Mouse (Mus musculus) thymus, adult 2 months (tissue): ENCODE results near the gene E130308A19Rik. TPM values are rescaled to one million over a fixed set of nuclear protein-coding genes. Genes with fewer than 3 reads are reported as not detected.

Experiments
- DNase-seq: peaks from one replicate; pipeline ENCODE4 v3.0.0; 2021
- H3K27ac ChIP-seq: fragments of 200-500 bp; 2 replicates; pipeline ENCODE4 v1.5.1; 2012; ENCODE audit warnings: low read length, control low read depth; ENCODE audit not compliant: control insufficient read depth, insufficient read depth
- H3K27me3 ChIP-seq: fragments of 200-500 bp; 2 replicates; pipeline ENCODE4 v1.6.1; 2012; ENCODE audit warnings: mild to moderate bottlenecking, low read length, moderate library complexity, mixed read lengths; ENCODE audit not compliant: control insufficient read depth, insufficient read depth
- H3K36me3 ChIP-seq: fragments of 200-500 bp; 2 replicates; pipeline ENCODE4 v1.6.1; 2012; ENCODE audit warnings: mild to moderate bottlenecking, low read length, moderate library complexity; ENCODE audit not compliant: control insufficient read depth, insufficient read depth
- H3K4me1 ChIP-seq: fragments of 200-500 bp; replicated peaks from 2 replicates; pipeline ENCODE4 v1.6.1; 2012; ENCODE audit warnings: low read length; ENCODE audit not compliant: control insufficient read depth, insufficient read depth
- H3K4me3 ChIP-seq: fragments of 200-500 bp; 2 replicates; pipeline ENCODE4 v1.5.1; 2012; ENCODE audit warnings: mild to moderate bottlenecking, low read length, control low read depth, moderate library complexity; ENCODE audit not compliant: control insufficient read depth, insufficient read depth
- CTCF ChIP-seq: fragments of 200-500 bp; IDR thresholded peaks from 2 replicates; pipeline ENCODE4 v1.5.1; 2012; ENCODE audit warnings: mild to moderate bottlenecking, control low read depth, low read length, moderate library complexity, borderline replicate concordance; ENCODE audit not compliant: control insufficient read depth, poor library complexity, insufficient read depth; ENCODE audit errors: extremely low read depth
- POLR2A ChIP-seq: fragments of 200-500 bp; IDR thresholded peaks from 2 replicates; pipeline ENCODE4 v1.6.1; 2012; ENCODE audit warnings: mild to moderate bottlenecking, low read length, control low read depth, moderate library complexity; ENCODE audit not compliant: control insufficient read depth, poor library complexity, insufficient read depth; ENCODE audit errors: extremely low read depth
- WGBS: fragments of 180-500 bp; shearing (Covaris S2); methylation state at CpG from one replicate; pipeline ENCODE4 v1.1.7; 2018; 5-methylcytosine and 5-hydroxymethylcytosine counted together
- polyA plus RNA-seq: library from polyadenylated mRNA; depleted of rRNA; stranded (reverse); fragments of >200 nt; gene quantifications from 2 replicates; pipeline ENCODE4 v1.2.3, GENCODE M21; 2012

E130308A19Rik gene
- polyA plus RNA-seq, 1 experiment, result 12.4 TPM

- Histone ChIP-seq H3K27me3 (no peaks in the 10 kb centered on the region), H3K36me3 (no peaks in the 10 kb centered on the region), H3K4me1 (no peaks in the 10 kb centered on the region), H3K4me3 (no peak overlapping the region), H3K27ac (no peak overlapping the region)
- DNase-seq, result no peak
- TF ChIP-seq CTCF (no peak), POLR2A (no peak)
- WGBS, result 93% methylated on average over 9 of the region's 9 CpGs
Measured at GRCm38 (mm10) chr4:59756332-59757082, 130.5 kb downstream of the E130308A19Rik start.

- DNase-seq, result no peak
- Histone ChIP-seq H3K27me3 (no peaks in the 10 kb centered on the region), H3K4me3 (no peak overlapping the region), H3K4me1 (no peaks in the 10 kb centered on the region), H3K36me3 (no peaks in the 10 kb centered on the region), H3K27ac (no peak overlapping the region; the same call in 1 of the 2 replicates)
- TF ChIP-seq POLR2A (no peak), CTCF (no peak)
- 94% methylated on average over 12 of the region's 12 CpGs for WGBS
Measured at GRCm38 (mm10) chr4:59757452-59758435, 131.7 kb downstream of the E130308A19Rik start.

DNA sequence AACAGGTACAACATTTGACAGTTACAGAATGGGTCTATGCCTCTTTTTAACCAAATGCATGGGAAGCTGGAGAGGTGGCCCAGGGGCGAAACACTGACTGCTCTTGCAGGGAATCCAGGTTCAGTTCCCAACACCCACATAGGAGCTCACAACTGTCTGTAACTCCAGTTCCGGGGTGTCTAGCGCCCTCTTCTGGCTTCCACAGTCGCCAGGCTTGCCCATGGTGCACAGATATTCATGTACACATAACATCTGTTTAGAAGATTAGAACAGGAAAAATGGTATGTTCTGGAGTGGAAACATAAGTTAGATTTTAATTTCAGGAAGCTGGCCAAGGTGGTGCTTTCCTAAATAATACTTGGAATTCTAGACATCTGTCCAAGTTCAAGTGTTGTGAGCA lies 134.0 kb downstream of the E130308A19Rik start:
- Histone ChIP-seq H3K4me3 (no peak overlapping the region), H3K36me3 (no peaks in the 10 kb centered on the region), H3K27me3 (no peaks in the 10 kb centered on the region), H3K27ac (no peak overlapping the region), H3K4me1 (0 out of 2 replicates have a peak, but pooled peaks cover under 1% of the 10 kb centered on the region)
- 94% methylated on average over 4 of the region's 4 CpGs for whole genome bisulfite sequencing
- no peak for DNase-seq
- TF ChIP-seq POLR2A, result no peak
- no peak for TF ChIP-seq CTCF

- no peak overlapping the region for H3K4me3 ChIP-seq
- H3K27me3 ChIP-seq, result no peaks in the 10 kb centered on the region
- H3K36me3 ChIP-seq, result no peaks in the 10 kb centered on the region
- TF ChIP-seq CTCF (0 out of 2 replicates have a peak, but pooled peaks have one; percentile 37), POLR2A (no peak)
- 0 out of 2 replicates have a peak, but pooled peaks cover 2% of the 10 kb centered on the region for H3K4me1 ChIP-seq
- 70% methylated on average over 10 of the region's 10 CpGs for WGBS
- DNase-seq, result no peak
- H3K27ac ChIP-seq, result no peak overlapping the region
Measured at GRCm38 (mm10) chr4:59760636-59761364, 134.8 kb downstream of the E130308A19Rik start.

DNA sequence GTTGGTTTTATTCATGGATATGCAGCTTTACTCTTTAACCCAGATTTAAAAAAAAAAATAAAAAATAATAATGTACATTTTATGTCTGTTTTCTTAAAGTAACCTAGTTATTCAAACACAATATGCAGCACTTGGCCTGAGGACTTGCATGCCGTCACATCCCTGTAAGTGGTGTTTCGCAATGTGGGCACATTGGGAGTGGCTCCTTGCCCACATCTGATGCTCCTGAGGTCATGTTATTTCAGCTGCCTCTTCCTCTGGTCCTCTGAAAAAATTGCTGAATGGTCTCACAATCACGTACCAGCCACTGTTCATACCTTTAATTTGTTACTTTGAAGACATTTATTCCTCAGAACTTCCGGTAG lies 135.3 kb downstream of the E130308A19Rik start:
- WGBS, result 57% methylated on average over 4 of the region's 4 CpGs
- H3K27ac ChIP-seq, result no peak overlapping the region
- 0 out of 2 replicates have a peak, but pooled peaks cover 2% of the 10 kb centered on the region for H3K4me1 ChIP-seq
- no peak for DNase-seq
- H3K36me3 ChIP-seq, result no peaks in the 10 kb centered on the region
- H3K27me3 ChIP-seq, result no peaks in the 10 kb centered on the region
- H3K4me3 ChIP-seq, result no peak overlapping the region
- TF ChIP-seq POLR2A (no peak), CTCF (no peak)

- TF ChIP-seq CTCF (no peak), POLR2A (no peak)
Measured at GRCm38 (mm10) chr4:59764950-59765349, 138.9 kb downstream of the E130308A19Rik start.

More at GRCm38 (mm10) chr4:59764950-59765349, 138.9 kb downstream of the E130308A19Rik start:
- 80% methylated on average over 7 of the region's 7 CpGs for WGBS
- no peak overlapping the region for H3K4me3 ChIP-seq
- peaks cover 13% of the 10 kb centered on the region for H3K36me3 ChIP-seq
- no peak overlapping the region for H3K27ac ChIP-seq
- DNase-seq, result no peak
- no peaks in the 10 kb centered on the region for H3K27me3 ChIP-seq
- 0 out of 2 replicates have a peak, but pooled peaks cover 2% of the 10 kb centered on the region for H3K4me1 ChIP-seq
